Mouse (Mus musculus) bone marrow macrophage, adult 2 months (primary cell): ENCODE results near the gene 4930451I11Rik. TPM values are rescaled to one million over a fixed set of nuclear protein-coding genes. Genes with fewer than 3 reads are reported as not detected.
A peak's percentile ranks its signal among the peaks of the same experiment; 100 is the strongest.

ENCODE experiments used
- H3K27ac ChIP-seq: 2 replicates; pipeline ENCODE4 v1.5.1; 2012; ENCODE audit warnings: low read depth, low read length; ENCODE audit not compliant: insufficient read depth
- H3K4me1 ChIP-seq: 2 replicates; pipeline ENCODE4 v1.6.1; 2012; ENCODE audit warnings: low read length; ENCODE audit not compliant: control insufficient read depth, insufficient read depth
- H3K4me3 ChIP-seq: 2 replicates; pipeline ENCODE4 v1.5.1; 2012; ENCODE audit warnings: mild to moderate bottlenecking, low read length, moderate library complexity; ENCODE audit not compliant: insufficient read depth
- CTCF ChIP-seq: IDR thresholded peaks from 2 replicates; pipeline ENCODE4 v1.5.1; 2012; ENCODE audit warnings: low read depth, mild to moderate bottlenecking, low read length, moderate library complexity
- POLR2A ChIP-seq: IDR thresholded peaks from 2 replicates; pipeline ENCODE4 v1.6.1; 2012; ENCODE audit warnings: mild to moderate bottlenecking, low read depth, low read length, borderline replicate concordance
- polyA plus RNA-seq: library from polyadenylated mRNA; stranded (reverse); fragments of >200 nt; gene quantifications from 2 replicates; pipeline ENCODE4 v1.2.4, GENCODE M21; 2012; ENCODE audit not compliant: missing spikeins, insufficient read depth, insufficient read length

The 4930451I11Rik gene
- polyA plus RNA-seq, 1 experiment: not detected

DNA sequence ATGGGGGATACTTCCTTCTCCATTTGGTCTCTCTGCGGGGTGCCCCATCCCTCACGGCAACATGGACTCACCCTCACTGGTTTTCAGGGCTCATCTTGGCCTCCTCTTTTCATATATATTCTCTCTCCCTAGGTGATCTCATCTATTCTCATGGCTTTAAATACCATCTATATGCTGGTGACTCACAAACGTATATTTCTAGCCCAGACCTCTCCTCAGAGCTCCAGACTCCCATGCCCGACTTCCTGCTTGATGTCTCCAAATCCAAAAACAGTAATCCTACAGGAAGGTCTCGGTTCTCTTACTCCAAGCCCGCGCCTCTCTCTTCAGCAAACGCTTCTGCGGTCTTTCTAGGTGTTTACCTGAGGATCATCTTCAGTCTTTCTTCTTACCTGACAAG is 11.8 kb upstream of the 4930451I11Rik start:
- TF ChIP-seq POLR2A (no peak), CTCF (no peak)
- no peaks in the 10 kb centered on the region for H3K4me1 ChIP-seq
- H3K4me3 ChIP-seq: no peak overlapping the region
- H3K27ac ChIP-seq: no peak overlapping the region

DNA sequence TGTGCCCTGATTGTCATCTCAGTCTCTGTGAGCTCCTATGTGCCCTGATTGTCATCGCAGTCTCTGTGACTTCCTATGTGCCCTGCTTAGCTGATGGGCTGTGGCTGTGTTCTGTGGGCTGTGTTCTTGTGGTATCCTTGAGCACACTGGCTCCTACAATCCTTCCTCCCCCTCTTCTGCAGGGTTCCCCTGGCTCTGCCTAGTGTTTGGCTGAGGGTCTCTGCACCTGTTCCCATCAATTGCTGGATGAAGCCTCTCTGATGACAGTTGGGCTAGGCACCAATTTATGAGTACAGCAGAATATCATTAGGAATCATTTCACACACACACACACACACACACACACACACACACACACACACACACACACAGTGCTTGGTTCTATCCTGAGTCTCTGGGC is 1.9 kb upstream of the 4930451I11Rik start:
- H3K4me1 ChIP-seq: peaks cover 2% of the 10 kb centered on the region
- no peak overlapping the region for H3K27ac ChIP-seq
- H3K4me3 ChIP-seq: no peak overlapping the region
- no peak for TF ChIP-seq POLR2A
- TF ChIP-seq CTCF: no peak

DNA sequence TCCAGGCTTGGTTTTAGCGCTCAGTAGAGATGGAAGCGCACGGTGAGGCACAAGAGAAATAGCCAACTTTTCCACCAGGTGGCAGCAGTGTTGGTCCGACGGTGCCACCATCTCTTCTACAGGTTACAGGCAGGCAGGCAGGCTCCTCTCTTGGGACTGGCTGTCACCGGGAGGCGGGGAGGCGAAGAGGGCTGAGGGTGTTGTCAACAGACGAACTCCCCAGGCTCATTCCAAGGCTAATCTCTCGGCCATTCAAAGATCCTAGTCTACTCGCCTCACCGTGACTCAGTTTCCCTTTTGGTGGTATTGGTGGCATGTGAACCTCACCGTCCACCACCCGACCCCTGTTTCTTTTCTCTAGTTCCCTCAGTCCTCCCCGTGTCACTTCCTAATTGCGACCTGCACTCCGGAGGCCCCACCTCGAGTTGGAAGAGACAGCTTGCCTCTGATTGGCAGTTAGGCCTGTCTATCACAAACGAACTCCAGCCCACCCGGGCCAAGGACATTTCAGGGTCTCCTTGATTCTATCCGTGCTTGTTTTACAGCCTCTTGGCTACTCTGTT is 678 bp upstream of the 4930451I11Rik start:
- peaks cover 2% of the 10 kb centered on the region for H3K4me1 ChIP-seq
- no peak overlapping the region for H3K27ac ChIP-seq
- TF ChIP-seq POLR2A: no peak
- no peak overlapping the region for H3K4me3 ChIP-seq

DNA sequence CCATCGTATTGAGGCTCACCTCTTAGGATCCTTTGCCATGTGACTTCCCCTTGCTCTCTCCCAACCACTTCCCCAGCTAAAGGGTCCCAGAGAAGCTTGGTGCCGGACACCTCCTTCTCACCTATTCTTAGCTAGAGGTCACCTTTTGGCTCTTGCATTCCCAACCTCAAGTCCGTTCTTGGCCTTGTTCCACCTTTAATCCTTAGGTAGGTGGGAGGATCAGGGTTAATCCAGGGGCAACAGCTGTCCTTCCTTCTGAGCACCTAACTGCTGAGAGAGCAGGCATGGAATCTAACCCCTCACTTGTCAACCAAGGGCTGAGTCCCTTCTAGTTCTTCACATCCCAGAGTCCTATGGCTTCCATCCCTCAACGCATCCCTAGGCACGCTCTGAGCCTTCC is 5.5 kb downstream of the 4930451I11Rik start:
- no peak for TF ChIP-seq POLR2A
- TF ChIP-seq CTCF: no peak
- Histone ChIP-seq H3K4me1 (peaks cover 16% of the 10 kb centered on the region), H3K4me3 (no peak overlapping the region), H3K27ac (no peak overlapping the region)

DNA sequence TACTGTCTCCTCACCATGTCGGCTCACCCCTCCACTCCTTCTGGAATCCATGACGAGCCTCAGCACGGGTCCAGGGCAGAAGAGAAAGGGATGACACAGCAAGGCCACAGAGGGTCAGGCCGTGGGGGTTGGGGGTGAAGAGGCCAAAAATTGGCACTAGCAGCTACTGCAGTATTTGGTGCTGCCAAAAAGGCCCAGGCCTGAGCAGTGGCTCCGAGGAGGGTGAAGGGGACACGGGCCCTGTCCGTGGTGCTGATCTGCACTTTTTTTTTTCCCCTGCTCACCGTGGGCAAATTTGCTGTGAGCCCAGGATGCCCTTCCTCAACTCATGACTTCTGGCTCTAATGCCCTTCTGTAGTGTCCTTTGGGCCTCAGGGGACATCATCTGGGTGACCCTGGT is 6.0 kb downstream of the 4930451I11Rik start:
- H3K4me3 ChIP-seq: no peak overlapping the region
- TF ChIP-seq POLR2A (no peak), CTCF (no peak)
- no peak overlapping the region for H3K27ac ChIP-seq
- H3K4me1 ChIP-seq: peaks cover 16% of the 10 kb centered on the region

DNA sequence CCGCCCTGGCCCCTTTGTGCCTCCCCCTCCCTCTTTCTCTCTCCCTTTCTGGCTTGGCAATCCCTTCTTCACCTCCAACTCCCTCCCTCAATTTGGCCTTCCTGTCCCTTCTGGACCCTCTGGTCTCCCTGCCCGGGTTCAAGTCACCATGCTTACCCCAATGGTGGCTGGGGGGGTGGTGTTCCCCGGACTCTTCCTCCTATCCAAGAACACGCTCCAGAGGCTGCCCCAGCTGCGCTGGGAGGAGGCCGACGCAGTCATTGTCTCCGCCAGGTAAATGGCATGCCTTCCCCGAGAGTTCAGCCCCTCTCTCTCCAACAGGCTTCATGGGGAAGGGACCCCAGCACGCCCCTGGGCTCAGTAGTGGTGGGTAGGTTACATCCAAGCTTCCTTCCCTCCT is 7.5 kb downstream of the 4930451I11Rik start:
- no peak overlapping the region for H3K4me3 ChIP-seq
- no peak overlapping the region for H3K27ac ChIP-seq
- peaks cover 16% of the 10 kb centered on the region for H3K4me1 ChIP-seq
- TF ChIP-seq CTCF (no peak), POLR2A (no peak)

DNA sequence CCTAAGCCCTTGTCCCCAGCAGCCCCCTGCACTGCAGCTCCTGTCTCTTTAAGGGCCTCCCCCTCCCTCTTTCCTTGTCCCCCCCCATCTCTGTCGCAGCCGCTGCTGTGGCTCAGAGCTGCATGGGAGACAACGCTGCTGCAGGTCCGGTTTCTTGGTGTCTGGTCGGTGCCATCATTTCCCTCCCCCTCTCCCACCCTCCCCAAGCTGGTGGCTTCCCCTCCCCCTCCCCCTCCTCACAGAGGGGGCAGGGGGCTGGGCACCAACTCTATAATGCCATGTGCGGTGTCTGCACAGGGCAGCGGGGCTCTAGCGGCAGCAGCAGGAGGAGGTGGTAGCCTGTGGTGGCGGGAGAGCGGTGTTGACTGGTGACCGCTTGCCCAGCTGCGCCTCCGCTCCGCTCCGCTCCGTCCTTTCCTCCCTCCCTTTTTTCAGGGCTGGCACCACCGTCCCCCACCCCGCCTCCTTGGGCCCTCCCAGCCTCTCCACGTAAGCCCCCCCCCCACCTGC is 8.2 kb downstream of the 4930451I11Rik start:
- TF ChIP-seq CTCF: no peak
- no peak for TF ChIP-seq POLR2A
- Histone ChIP-seq H3K4me3 (no peak overlapping the region), H3K27ac (no peak overlapping the region), H3K4me1 (peaks cover 16% of the 10 kb centered on the region)

DNA sequence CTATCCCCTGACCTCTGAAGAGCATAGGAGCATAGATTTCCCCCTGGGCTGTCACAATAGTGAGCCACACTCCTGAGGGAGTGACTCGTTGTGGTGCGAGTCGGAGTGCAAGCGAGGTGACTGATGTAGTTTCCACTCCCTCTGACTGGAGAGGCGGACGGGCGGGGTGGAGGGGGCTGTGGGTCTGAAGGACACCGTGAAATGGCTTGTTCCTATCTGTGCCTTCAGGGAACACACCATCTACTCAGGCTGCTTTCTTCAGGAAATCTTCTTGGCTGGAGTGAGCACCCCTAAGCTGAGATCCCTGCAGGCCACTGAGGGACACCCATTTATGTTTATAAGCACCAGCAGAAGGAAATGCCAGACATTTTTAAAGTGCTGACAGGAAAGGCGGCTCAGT is 8.7 kb downstream of the 4930451I11Rik start:
- Histone ChIP-seq H3K4me1 (peaks cover 16% of the 10 kb centered on the region), H3K4me3 (no peak overlapping the region), H3K27ac (peak overlapping the region; percentile 97)
- no peak for TF ChIP-seq CTCF
- TF ChIP-seq POLR2A: no peak

DNA sequence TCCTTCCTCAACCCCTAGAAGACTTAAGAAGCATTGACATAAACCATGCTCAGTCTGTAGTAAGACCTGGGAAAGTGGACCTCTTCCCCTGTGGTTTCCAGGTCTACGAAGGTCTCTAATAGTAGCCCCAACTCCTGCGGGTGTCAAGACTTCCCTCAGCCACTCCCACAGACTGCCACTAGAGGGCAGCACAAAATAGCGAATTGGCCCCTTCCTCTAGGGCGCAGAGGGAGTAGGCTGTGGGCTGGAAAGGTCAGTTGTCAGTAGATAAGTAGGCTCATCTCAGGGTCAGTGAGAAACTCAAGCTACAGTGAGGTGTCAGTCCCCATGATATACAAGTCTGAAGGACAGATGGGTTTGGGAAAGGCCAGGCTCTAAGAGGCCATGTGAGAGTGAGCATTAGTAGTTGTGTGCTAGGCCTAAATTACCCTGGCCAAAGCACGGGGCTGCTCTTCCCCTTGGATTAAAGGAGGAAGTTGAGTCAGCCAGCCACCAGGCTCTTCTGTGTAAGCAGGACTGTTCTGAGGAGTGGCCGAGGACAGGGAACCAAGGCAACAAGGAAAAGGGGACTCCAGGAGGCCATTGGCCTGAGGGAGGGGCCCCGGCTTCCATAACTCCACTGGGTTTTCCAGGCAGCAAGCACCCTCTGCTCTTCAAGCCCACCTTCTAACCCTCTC is 9.5 kb downstream of the 4930451I11Rik start:
- H3K27ac ChIP-seq: peak overlapping the region; percentile 97
- H3K4me3 ChIP-seq: no peak overlapping the region
- TF ChIP-seq POLR2A (no peak; the same call in 1 of the 2 replicates), CTCF (peak; percentile 79)
- H3K4me1 ChIP-seq: peaks cover 16% of the 10 kb centered on the region

DNA sequence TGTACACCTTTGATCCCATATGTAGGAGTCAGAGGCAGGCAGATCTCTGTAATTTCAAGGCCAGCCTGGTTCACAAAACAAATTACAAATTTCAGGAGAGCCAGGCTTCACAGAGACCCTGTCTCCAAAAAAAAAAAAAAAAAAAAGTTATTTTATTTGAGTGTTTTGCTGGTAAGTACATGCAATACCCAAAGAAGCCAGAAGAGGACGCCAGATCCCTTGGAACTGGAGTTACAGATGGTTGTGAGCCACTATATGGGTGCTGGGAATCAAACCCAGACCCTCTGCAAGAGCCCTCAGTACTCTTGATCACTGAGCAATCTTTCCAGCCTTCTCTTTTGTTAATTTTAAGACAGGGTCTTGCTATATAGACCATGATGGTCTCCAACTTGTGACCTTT is 12.6 kb downstream of the 4930451I11Rik start:
- peaks cover 14% of the 10 kb centered on the region for H3K4me1 ChIP-seq
- TF ChIP-seq POLR2A: no peak
- TF ChIP-seq CTCF: no peak
- no peak overlapping the region for H3K27ac ChIP-seq
- H3K4me3 ChIP-seq: no peak overlapping the region

DNA sequence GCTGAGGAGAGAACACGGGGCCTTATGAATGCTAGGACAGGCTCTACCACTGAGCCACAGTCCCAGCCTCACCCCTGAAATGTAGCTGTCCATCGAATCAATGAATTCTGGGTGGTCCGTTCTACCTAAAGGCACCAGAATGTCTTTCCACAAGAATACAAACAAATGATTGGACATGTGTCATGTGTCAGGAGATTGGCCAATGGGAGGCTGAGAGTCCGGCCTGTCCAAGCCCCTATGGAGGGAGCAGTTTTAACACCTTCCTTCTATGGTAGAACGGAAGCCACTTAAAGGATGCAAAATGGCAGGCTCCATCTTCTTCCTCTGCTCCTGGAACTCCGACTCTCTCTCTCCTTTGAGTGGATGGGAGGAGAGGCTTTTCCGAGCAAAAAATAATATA is 13.8 kb downstream of the 4930451I11Rik start:
- Histone ChIP-seq H3K4me1 (peaks cover 10% of the 10 kb centered on the region), H3K4me3 (no peak overlapping the region), H3K27ac (no peak overlapping the region)
- no peak for TF ChIP-seq CTCF
- TF ChIP-seq POLR2A: no peak
